Mouse (Mus musculus) myocyte (in vitro differentiated cells): Measurements from ENCODE around the gene Homer2.

ENCODE experiments used
- MYOD1 ChIP-seq, 3 experiments: IDR thresholded peaks; one replicate each; pipeline ENCODE4 v1.6.1; 2011; ENCODE audit warnings: control low read depth in 2 of 3, low read depth in 2 of 3, mild to moderate bottlenecking in 2 of 3, moderate library complexity in 1 of 3; ENCODE audit not compliant: insufficient read length in 2 of 3, control insufficient read depth in 1 of 3
- MYOG ChIP-seq, 3 experiments: IDR thresholded peaks; one replicate each; pipeline ENCODE4 v1.6.1; 2011; ENCODE audit warnings: control low read depth in 2 of 3, low read depth in 2 of 3, mild to moderate bottlenecking in 2 of 3; ENCODE audit not compliant: insufficient read length in 2 of 3, control insufficient read depth in 1 of 3, insufficient read depth in 1 of 3
- POLR2A ChIP-seq: IDR thresholded peaks from one replicate; pipeline ENCODE4 v1.6.1; 2011; ENCODE audit warnings: low read depth, mild to moderate bottlenecking, control low read depth, moderate library complexity; ENCODE audit not compliant: insufficient read length
- POLR2AphosphoS2 ChIP-seq: IDR thresholded peaks from one replicate; pipeline ENCODE4 v1.6.1; 2011; ENCODE audit warnings: low read depth, control low read depth; ENCODE audit not compliant: insufficient read length
- REST ChIP-seq: IDR thresholded peaks from one replicate; pipeline ENCODE4 v1.6.1; 2011; ENCODE audit warnings: mild to moderate bottlenecking, control low read depth, moderate library complexity; ENCODE audit not compliant: insufficient read depth, insufficient read length
- SRF ChIP-seq: IDR thresholded peaks from one replicate; pipeline ENCODE4 v1.6.1; 2011; ENCODE audit warnings: low read depth; ENCODE audit not compliant: control insufficient read depth, insufficient read length
- TCF12 ChIP-seq: IDR thresholded peaks from one replicate; pipeline ENCODE4 v1.6.1; 2011; ENCODE audit warnings: mild to moderate bottlenecking, control low read depth; ENCODE audit not compliant: poor library complexity, insufficient read depth, severe bottlenecking
- USF1 ChIP-seq: IDR thresholded peaks from one replicate; pipeline ENCODE4 v1.6.1; 2011; ENCODE audit warnings: low read depth, mild to moderate bottlenecking, control low read depth, moderate library complexity

GRCm38 (mm10) chr7:81706027-81706415 lies 1.3 kb downstream of the Homer2 start:
- TF ChIP-seq POLR2A (no peak), USF1 (no peak), POLR2AphosphoS2 (no peak), TCF12 (no peak), MYOG (IDR thresholded peaks at IDR 0.05; ENCODE audit: control insufficient read depth in 1 of 3, insufficient read depth in 1 of 3, insufficient read length in 2 of 3, low read depth in 2 of 3) (no peak), SRF (no peak), MYOD1 (IDR thresholded peaks at IDR 0.05; ENCODE audit: control insufficient read depth in 1 of 3, insufficient read length in 2 of 3, low read depth in 2 of 3) (no peak), REST (no peak)
